Mouse (Mus musculus) liver, postnatal 0 days (tissue): ENCODE measurements at regions not wholly inside any gene's neighbourhood (a gene's known extent, or its start where the extent isn't known, plus 50 kb on each side); places are given as distances from the start of the nearest gene placed in this dataset.
A peak's percentile ranks its signal among the peaks of the same experiment; 100 is the strongest.

Experiments
- ATAC-seq: fragments of 200-750 bp; cut with Nextera tagmentation; 2 replicates; pipeline ENCODE4 v1.8.0; 2017; ENCODE audit warnings: mild to moderate bottlenecking, moderate library complexity
- DNase-seq: peaks from one replicate; pipeline ENCODE4 v3.0.0-alpha.2; 2016
- H3K27ac ChIP-seq: fragments of 300-500 bp; sonication (generic); 2 replicates; pipeline ENCODE4 v1.5.1; 2014; ENCODE audit warnings: antibody characterized with exemption, moderate library complexity, mild to moderate bottlenecking, low read depth
- H3K27me3 ChIP-seq: fragments of 300-500 bp; sonication (generic); 2 replicates; pipeline ENCODE4 v1.6.1; 2014; ENCODE audit warnings: low read length, control low read depth, mixed read lengths; ENCODE audit not compliant: insufficient read depth
- H3K36me3 ChIP-seq: fragments of 300-500 bp; sonication (generic); replicated peaks from 2 replicates; pipeline ENCODE4 v1.6.1; 2014; ENCODE audit warnings: mild to moderate bottlenecking, control low read depth, low read length, moderate library complexity, mixed read lengths; ENCODE audit not compliant: insufficient read depth
- H3K4me1 ChIP-seq: fragments of 300-500 bp; sonication (generic); 2 replicates; pipeline ENCODE4 v1.6.1; 2014; ENCODE audit warnings: antibody characterized with exemption, mild to moderate bottlenecking, control low read depth; ENCODE audit not compliant: insufficient read depth
- H3K4me2 ChIP-seq: fragments of 300-500 bp; sonication (generic); 2 replicates; pipeline ENCODE4 v1.6.1; 2014; ENCODE audit warnings: low read depth, mild to moderate bottlenecking, low read length, moderate library complexity, mixed read lengths
- H3K4me3 ChIP-seq: fragments of 300-500 bp; sonication (generic); 2 replicates; pipeline ENCODE4 v1.5.1; 2014; ENCODE audit warnings: low read depth, low read length
- H3K9ac ChIP-seq: fragments of 300-500 bp; sonication (generic); replicated peaks from 2 replicates; pipeline ENCODE4 v1.6.1; 2014; ENCODE audit warnings: mild to moderate bottlenecking, moderate library complexity
- H3K9me3 ChIP-seq: fragments of 300-500 bp; sonication (generic); 2 replicates; pipeline ENCODE4 v1.6.1; 2016; ENCODE audit warnings: mild to moderate bottlenecking, control low read depth, low read length, mixed read lengths
- CTCF ChIP-seq: sonication (generic); IDR thresholded peaks from 2 replicates; pipeline ENCODE4 v1.5.1; 2016; ENCODE audit warnings: antibody characterized with exemption, low read depth
- EP300 ChIP-seq: IDR thresholded peaks from 2 replicates; pipeline ENCODE4 v1.6.1; 2016; ENCODE audit warnings: antibody characterized with exemption, low read depth, mild to moderate bottlenecking
- WGBS: fragments of 180-500 bp; shearing (Covaris S2); extraction: QIAGEN DNeasy Blood & Tissue Kit; methylation state at CpG from one replicate; pipeline ENCODE4 v1.1.7; 2014; ENCODE audit not compliant: insufficient replicate concordance; 5-methylcytosine and 5-hydroxymethylcytosine counted together

DNA sequence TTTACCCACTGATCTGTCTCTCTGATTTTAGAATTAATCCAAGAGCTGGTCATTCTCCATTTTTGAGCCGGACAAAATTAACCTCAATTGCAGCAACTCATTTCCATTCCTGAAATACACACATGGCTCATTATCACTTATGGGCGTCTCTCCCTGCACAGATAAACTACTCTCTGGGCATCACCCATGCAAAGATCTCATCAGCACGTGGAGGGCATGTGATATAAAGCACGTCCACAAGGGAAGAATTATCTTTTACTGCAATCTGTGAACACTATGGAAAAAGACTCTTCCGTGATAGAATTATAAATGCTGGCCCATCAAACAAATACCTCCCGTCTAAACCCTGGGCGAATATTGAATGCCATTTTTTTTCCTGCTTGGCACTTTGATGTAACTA, 124.1 kb upstream of the Klf6 start:
- no peak overlapping the region for H3K4me3 ChIP-seq

DNA sequence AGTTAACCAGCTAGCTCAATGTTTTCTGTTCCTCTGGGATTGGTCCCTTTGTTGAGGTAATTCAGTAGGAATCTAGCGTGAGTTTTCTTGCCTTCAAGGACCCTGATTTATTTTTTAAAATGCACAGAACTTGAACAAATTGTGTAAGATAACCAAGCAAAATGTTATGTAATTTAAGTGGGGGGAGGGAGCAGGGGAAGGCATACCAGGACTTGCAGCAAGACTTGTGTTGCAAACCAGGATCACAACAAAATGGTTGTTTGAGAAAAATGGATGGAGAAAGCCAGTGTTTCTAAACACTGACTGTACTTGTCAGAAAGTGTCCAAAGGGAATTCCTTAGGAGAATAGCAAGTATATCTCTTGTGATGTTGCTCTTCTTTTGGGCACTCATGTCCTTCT, 120.5 kb upstream of the Klf6 start:
- H3K4me2 ChIP-seq: no peak overlapping the region
- no peaks in the 10 kb centered on the region for H3K27me3 ChIP-seq
- WGBS: 67% methylated on average over 1 of the region's 1 CpGs
- no peak overlapping the region for H3K4me3 ChIP-seq
- H3K9me3 ChIP-seq: no peaks in the 10 kb centered on the region
- no peak for DNase-seq
- TF ChIP-seq EP300 (no peak), CTCF (no peak)
- ATAC-seq: no peak
- no peak overlapping the region for H3K27ac ChIP-seq
- H3K9ac ChIP-seq: no peak overlapping the region
- H3K36me3 ChIP-seq: no peaks in the 10 kb centered on the region
- no peaks in the 10 kb centered on the region for H3K4me1 ChIP-seq

More for the DNA sequence above, 124.1 kb upstream of the Klf6 start:
- no peaks in the 10 kb centered on the region for H3K4me1 ChIP-seq
- TF ChIP-seq EP300 (no peak), CTCF (no peak)
- WGBS: 78% methylated on average over 7 of the region's 7 CpGs
- H3K4me2 ChIP-seq: no peak overlapping the region
- no peak overlapping the region for H3K27ac ChIP-seq
- no peaks in the 10 kb centered on the region for H3K9me3 ChIP-seq
- no peak overlapping the region for H3K9ac ChIP-seq
- no peaks in the 10 kb centered on the region for H3K27me3 ChIP-seq
- ATAC-seq (no peak), DNase-seq (no peak)
- H3K36me3 ChIP-seq: no peaks in the 10 kb centered on the region

DNA sequence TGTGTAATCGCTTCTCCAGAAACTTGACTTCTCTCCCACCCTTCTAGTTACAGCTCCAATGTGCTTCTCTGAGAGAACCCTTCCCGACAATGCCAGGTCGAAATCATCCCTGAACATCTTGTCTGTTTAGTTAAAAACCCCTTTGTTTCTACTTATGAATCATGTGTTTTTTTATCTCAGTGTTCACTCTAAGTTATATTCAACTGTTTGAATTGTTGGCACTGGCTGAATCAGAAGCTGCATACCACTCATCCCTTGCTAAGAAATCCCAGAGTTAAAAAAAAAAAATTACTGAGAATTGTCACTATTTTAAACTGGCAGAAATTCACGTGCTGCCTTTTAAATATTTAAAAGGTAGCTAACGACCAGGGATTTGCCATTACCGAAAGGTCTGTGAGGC, 116.3 kb upstream of the Klf6 start:
- DNase-seq (no peak), ATAC-seq (no peak)
- H3K9me3 ChIP-seq: no peaks in the 10 kb centered on the region
- H3K27ac ChIP-seq: no peak overlapping the region
- no peak overlapping the region for H3K4me3 ChIP-seq
- 77% methylated on average over 6 of the region's 6 CpGs for WGBS
- H3K36me3 ChIP-seq: no peaks in the 10 kb centered on the region
- no peaks in the 10 kb centered on the region for H3K4me1 ChIP-seq
- H3K27me3 ChIP-seq: no peaks in the 10 kb centered on the region
- H3K9ac ChIP-seq: no peak overlapping the region
- H3K4me2 ChIP-seq: no peak overlapping the region
- TF ChIP-seq EP300 (no peak), CTCF (no peak)

DNA sequence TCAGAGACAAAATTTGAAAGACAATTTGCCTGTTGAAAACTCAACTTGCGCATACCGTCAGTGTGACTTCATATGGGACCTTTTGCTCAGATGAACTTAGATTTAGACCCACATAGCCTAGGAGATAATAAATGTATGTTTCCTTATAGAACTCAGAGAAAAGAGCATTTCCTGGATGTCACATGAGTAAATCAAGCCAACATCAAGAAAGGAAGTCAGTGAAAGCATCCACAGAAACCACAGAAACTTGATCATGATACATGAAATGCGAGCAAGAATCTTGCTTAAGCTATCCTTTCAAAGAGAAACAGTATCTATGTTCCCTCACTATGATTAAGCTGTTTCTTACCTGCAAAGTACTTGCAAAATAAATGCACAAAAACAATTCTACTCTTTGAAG, 104.1 kb upstream of the Klf6 start:
- no peak overlapping the region for H3K27ac ChIP-seq
- WGBS: 71% methylated on average over 3 of the region's 3 CpGs
- H3K4me3 ChIP-seq: no peak overlapping the region
- H3K36me3 ChIP-seq: no peaks in the 10 kb centered on the region
- no peak overlapping the region for H3K9ac ChIP-seq
- H3K9me3 ChIP-seq: no peaks in the 10 kb centered on the region
- TF ChIP-seq CTCF (no peak), EP300 (no peak)
- no peaks in the 10 kb centered on the region for H3K4me1 ChIP-seq
- no peak for ATAC-seq
- no peaks in the 10 kb centered on the region for H3K27me3 ChIP-seq
- no peak overlapping the region for H3K4me2 ChIP-seq
- DNase-seq: no peak

DNA sequence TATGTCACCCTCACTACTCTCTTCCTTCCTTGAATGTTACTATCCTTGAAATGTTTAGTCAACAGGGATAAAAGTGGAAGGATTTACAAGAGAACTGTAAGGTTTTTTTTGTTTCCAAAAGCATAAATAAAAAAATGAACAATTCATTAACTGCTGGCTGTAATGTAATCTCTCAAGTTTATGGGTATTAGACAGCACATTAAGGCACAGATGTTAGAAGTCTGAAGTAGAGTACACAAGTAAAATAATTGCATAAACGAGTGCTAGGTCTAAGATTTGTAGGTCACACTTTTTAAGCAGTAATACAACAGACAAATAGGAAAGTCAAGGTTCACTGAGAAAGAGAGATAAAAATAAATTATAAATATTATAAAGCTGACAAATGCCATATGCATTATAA, 103.3 kb upstream of the Klf6 start:
- Histone ChIP-seq H3K9me3 (no peaks in the 10 kb centered on the region), H3K4me3 (no peak overlapping the region), H3K36me3 (no peaks in the 10 kb centered on the region), H3K27ac (no peak overlapping the region), H3K9ac (no peak overlapping the region), H3K27me3 (no peaks in the 10 kb centered on the region), H3K4me2 (no peak overlapping the region), H3K4me1 (no peaks in the 10 kb centered on the region)
- 84% methylated on average over 1 of the region's 1 CpGs for WGBS
- no peak for ATAC-seq
- no peak for DNase-seq
- TF ChIP-seq CTCF: no peak

DNA sequence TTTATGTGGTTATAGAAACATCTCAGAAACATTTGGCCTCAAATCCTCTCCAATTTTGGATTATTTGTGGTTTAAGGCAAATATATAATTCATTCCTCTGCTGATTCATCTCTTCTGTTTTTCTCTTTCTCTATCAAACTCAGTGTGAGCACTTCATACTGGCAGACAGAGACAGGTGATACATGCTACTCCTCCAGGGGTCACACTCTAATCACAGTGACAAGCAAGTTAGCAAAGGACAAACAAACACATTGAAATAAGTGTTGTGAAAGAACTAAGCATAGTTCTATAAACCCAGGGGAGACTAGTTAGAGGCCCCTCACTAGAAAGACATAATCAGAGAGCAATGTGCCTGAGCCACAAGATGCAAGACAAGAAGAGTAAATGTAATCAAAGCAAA, 101.3 kb upstream of the Klf6 start:
- Histone ChIP-seq H3K4me1 (no peaks in the 10 kb centered on the region), H3K27ac (no peak overlapping the region), H3K9ac (no peak overlapping the region), H3K4me2 (no peak overlapping the region), H3K27me3 (no peaks in the 10 kb centered on the region), H3K9me3 (no peaks in the 10 kb centered on the region), H3K36me3 (no peaks in the 10 kb centered on the region), H3K4me3 (no peak overlapping the region)
- peak; percentile 44 for TF ChIP-seq CTCF
- TF ChIP-seq EP300: no peak
- peak; percentile 50; the same call in 1 of the 2 replicates for ATAC-seq
- DNase-seq: no peak

DNA sequence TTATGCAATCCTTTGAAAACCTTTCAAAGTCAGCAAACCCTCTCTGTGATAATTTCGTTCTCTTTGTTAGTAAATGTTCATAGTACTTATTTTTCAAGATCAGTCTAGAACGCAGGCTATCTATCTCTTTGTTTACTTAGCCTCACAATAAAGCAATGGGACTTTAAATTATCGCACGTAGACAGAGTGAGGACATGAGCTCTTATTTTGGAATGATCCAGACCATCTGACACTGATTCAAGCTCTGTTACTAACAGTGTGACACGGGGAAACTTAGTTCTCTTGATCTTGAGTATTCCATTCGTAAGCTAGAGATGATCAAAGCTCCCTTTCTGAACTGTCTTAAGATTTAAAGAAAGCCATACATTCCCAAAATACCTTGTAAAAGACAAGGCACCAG, 94.9 kb upstream of the Klf6 start:
- Histone ChIP-seq H3K9me3 (no peaks in the 10 kb centered on the region), H3K36me3 (no peaks in the 10 kb centered on the region), H3K4me1 (no peaks in the 10 kb centered on the region), H3K4me3 (no peak overlapping the region), H3K27ac (no peak overlapping the region), H3K9ac (no peak overlapping the region), H3K27me3 (no peaks in the 10 kb centered on the region), H3K4me2 (no peak overlapping the region)
- WGBS: 75% methylated on average over 6 of the region's 6 CpGs
- DNase-seq (no peak), ATAC-seq (no peak)
- TF ChIP-seq EP300 (no peak), CTCF (no peak)
